Mouse (Mus musculus) layer of hippocampus, adult 8-10 months (tissue): Measurements from ENCODE around the gene Ebp. TPM values are rescaled to one million over a fixed set of nuclear protein-coding genes. Genes with fewer than 3 reads are reported as not detected.

Experiments
- DNase-seq, 2 experiments: peaks; one replicate each; pipeline ENCODE4 v3.0.0; 2022; ENCODE audit warnings: low spot score in 2 of 2
- total RNA-seq, 4 experiments: library from RNA; stranded (reverse); gene quantifications; 2 replicates each; pipeline ENCODE4 v1.2.4; 2022

Ebp gene
- 10 to 100 TPM; 27.5 to 38.5 (median 33.2) TPM for total RNA-seq

- DNase-seq = peak; percentile 46 to 66
Measured at GRCm38 (mm10) chrX:8193419-8193723, at the start of gene Ebp. Gene Ebp, minus strand, starts transcription at chrX:8193512.

GRCm38 (mm10) chrX:8238804-8239395 is 45.6 kb upstream of the Ebp start:
- DNase-seq = no peak

- no peak for DNase-seq
Measured at GRCm38 (mm10) chrX:8236704-8237103, 43.4 kb upstream of the Ebp start.

GRCm38 (mm10) chrX:8233602-8234001 is 40.3 kb upstream of the Ebp start:
- no peak for DNase-seq

GRCm38 (mm10) chrX:8230272-8230671 is 37.0 kb upstream of the Ebp start:
- DNase-seq = no peak

GRCm38 (mm10) chrX:8223473-8223872 is 30.2 kb upstream of the Ebp start:
- no peak for DNase-seq

GRCm38 (mm10) chrX:8222678-8223421 is 29.5 kb upstream of the Ebp start:
- peak in 1 of 2 experiments; percentile 16 for DNase-seq

GRCm38 (mm10) chrX:8222296-8222677 is 29.0 kb upstream of the Ebp start:
- peak; percentile 65 to 68 for DNase-seq

GRCm38 (mm10) chrX:8219651-8220050 is 26.3 kb upstream of the Ebp start:
- DNase-seq = no peak

GRCm38 (mm10) chrX:8218114-8218513 is 24.8 kb upstream of the Ebp start:
- DNase-seq = no peak

- peak; percentile 15 to 31 for DNase-seq
Measured at GRCm38 (mm10) chrX:8217383-8217782, 24.1 kb upstream of the Ebp start.

GRCm38 (mm10) chrX:8211490-8212207 is 18.3 kb upstream of the Ebp start:
- no peak for DNase-seq

- no peak for DNase-seq
Measured at GRCm38 (mm10) chrX:8209720-8210119, 16.4 kb upstream of the Ebp start.

- no peak for DNase-seq
Measured at GRCm38 (mm10) chrX:8207224-8207623, 13.9 kb upstream of the Ebp start.

GRCm38 (mm10) chrX:8206694-8207197 is 13.4 kb upstream of the Ebp start:
- DNase-seq = no peak

GRCm38 (mm10) chrX:8206015-8206693 is 12.8 kb upstream of the Ebp start, which contains the start of gene Porcn:
Gene Porcn, minus strand, starts transcription at chrX:8206525.
- DNase-seq = peak; percentile 69 to 78

- peak in 1 of 2 experiments; percentile 16 for DNase-seq
Measured at GRCm38 (mm10) chrX:8205551-8205950, 12.2 kb upstream of the Ebp start.

- DNase-seq = no peak
Measured at GRCm38 (mm10) chrX:8205088-8205487, 11.8 kb upstream of the Ebp start.

- DNase-seq = no peak
Measured at GRCm38 (mm10) chrX:8204076-8204475, 10.8 kb upstream of the Ebp start.

GRCm38 (mm10) chrX:8203105-8203504 is 9.8 kb upstream of the Ebp start:
- DNase-seq = no peak

GRCm38 (mm10) chrX:8192640-8193418 is 483 bp downstream of the Ebp start:
- DNase-seq = peak; percentile 69 to 74
